Mouse (Mus musculus) cerebellum, postnatal 25 days (tissue): ENCODE data around the gene Idh2.
A peak's percentile ranks its signal among the peaks of the same experiment; 100 is the strongest.

Experiments used
- DNase-seq, 2 experiments: peaks; one replicate each; pipeline ENCODE4 v3.0.0; 2021; ENCODE audit warnings: mixed read lengths in 2 of 2

Gene Idh2

DNA sequence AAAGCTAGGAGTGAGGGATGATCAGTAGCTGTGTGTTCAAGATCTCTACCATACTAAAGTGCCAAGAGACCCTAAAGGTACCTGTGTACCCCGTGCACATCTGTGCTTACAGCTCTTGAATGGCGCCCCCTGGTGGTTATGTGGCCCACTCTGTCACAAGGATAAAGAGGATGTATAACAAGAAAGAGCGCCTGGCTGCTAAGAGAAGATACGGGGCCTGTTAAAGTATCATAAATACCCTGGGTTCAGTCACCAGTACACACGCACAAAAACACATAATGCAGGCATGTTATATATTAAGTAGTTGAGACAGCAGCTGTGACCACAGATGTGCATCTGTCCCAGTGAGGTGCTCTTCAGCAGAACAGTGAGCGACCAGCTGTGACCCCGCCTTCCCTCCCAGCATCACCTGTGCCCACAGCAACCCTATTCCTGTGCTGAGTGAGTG is 30.7 kb downstream of the Idh2 start:
- peak in 1 of 2 experiments; percentile 70 for DNase-seq

DNA sequence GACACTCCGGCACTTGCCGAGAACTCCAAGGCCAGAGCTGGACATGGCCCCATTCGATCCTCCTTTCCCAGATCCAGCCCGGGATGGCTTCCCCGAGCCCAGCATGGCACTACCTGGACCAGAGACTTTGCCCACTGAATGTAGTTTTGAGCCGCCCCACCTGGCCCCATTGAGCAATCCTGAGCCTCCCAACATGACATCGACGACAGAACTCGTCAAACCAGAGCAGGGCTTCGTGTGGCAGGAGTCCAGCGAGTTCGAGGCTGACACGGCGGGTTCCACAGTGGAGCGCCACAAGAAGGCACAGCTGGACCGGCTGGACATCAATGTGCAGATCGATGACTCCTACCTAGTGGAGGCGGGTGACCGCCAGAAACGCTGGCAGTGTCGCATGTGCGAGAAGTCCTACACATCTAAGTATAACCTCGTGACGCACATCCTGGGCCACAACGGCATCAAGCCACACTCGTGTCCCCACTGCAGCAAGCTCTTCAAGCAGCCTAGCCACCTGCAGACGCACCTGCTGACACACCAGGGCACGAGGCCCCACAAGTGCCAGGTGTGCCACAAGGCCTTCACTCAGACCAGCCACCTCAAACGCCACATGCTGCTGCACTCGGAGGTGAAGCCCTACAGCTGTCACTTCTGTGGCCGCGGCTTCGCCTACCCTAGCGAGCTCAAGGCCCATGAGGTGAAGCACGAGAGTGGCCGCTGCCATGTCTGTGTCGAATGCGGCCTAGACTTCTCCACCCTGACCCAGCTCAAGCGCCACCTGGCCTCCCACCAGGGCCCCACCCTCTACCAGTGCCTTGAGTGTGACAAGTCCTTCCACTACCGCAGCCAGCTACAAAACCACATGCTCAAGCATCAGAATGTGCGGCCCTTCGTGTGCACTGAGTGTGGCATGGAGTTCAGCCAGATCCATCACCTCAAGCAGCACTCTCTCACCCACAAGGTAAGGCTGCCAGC is 33.3 kb downstream of the Idh2 start:
- no peak for DNase-seq

GRCm38 (mm10) chr7:80078792-80079301 is 36.3 kb downstream of the Idh2 start:
- DNase-seq = peak; percentile 93 to 96

DNA sequence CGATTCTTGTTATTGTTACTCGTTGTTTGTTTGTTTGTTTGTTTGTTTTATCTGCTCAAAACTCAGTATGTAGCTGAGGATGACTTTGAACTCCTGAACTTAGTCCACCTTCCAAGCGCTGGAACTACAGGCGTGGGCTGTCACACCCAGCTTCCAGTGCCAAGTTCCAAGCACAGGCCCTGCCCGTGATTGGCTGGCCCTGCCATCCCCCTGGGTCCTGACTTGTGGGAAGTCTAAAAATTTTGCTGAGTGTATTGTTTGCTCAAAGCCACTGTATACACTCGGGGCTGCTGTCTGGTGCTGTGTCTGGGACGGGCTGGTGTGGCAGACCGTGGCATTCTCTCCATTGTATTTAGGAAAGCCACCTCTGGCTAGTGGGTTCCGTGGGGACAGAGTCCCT is 37.4 kb downstream of the Idh2 start:
- peak in 1 of 2 experiments; percentile 30 for DNase-seq

DNA sequence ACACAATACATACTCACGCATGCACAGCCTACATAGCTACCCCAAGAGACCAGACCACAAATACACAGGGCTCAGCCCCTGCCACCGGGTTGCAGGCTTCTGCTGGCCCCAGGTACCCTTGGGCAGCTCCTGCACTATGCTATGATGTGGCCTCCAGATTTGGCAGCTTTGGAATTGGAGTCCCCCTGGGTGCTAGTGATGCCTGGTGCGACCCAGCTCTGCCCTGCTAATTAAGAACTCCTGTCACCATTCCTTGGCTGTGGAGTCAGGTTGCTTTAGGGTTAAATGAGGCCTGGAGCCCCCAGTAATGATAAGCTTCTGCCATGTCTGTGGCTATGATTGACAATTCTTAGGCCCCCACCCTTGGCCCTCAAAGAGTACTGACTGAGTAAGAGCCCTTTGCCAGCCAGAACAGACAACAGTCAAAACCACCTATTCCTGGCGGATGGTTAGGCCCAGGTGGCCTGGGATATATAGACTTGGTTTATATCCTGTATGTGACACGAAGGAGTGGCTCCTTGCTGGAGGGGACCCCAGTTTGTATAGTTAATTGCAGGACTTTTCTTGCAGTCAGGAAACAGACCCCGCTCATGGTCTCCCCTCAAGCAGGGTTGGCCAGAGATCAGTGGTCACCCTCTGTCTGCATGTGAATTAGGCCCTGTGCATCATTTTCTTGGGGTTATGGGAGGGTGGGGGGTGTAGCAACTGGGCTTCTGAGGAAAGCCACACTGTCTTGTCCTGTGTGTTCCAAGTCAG is 38.1 kb downstream of the Idh2 start:
- DNase-seq = peak in 1 of 2 experiments; percentile 21

GRCm38 (mm10) chr7:80075946-80076583 is 39.1 kb downstream of the Idh2 start:
- peak in 1 of 2 experiments; percentile 27 for DNase-seq

DNA sequence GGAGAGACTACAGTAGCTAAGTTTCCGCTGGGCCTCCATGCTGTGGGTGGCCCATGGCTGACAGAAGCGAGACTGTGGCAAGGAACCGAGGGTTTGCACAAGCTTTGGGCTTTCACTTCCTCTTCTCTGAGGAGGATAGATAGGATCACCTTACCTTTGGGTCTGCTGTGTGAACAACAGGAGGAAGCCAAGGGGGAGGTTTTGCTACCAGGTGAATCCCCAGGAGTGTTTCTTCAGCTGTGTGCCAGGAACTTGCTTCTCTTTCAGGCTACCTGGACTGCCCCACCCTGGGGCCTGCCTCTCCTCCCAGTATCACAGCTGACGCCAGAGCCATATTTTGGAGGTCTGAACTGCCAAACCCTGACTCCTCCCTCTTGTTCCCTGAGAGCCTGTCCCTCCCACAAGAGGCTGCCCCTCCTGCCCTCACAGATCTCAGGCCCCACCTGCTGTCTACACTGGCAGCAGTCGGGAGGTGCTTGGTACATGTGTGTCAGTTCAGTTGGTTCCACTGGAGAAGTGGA is 40.2 kb downstream of the Idh2 start:
- DNase-seq = peak in 1 of 2 experiments; percentile 59

DNA sequence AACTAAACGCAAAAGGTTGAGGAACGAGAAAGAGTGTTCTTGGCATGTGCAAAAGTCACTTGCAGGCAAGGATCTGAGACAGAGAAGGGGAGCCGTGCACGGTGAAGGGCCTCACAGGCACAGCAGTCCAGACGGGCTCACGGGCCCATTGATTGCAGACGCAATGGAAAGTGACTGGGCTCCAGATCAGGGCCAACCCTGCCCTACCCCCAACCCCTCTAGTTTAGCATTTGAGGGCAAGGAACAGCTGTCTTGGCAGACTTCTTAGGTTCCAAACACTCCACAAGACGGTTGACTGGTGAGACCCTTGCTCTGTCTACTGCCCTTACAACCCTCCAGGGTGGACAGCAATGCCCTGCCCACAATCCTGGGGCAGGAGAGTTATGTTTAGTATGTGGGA is 41.7 kb downstream of the Idh2 start:
- DNase-seq = no peak

GRCm38 (mm10) chr7:80072297-80072696 is 42.9 kb downstream of the Idh2 start:
- DNase-seq = no peak

- no peak for DNase-seq
Observed at GRCm38 (mm10) chr7:80071209-80071608, 44.0 kb downstream of the Idh2 start.

DNA sequence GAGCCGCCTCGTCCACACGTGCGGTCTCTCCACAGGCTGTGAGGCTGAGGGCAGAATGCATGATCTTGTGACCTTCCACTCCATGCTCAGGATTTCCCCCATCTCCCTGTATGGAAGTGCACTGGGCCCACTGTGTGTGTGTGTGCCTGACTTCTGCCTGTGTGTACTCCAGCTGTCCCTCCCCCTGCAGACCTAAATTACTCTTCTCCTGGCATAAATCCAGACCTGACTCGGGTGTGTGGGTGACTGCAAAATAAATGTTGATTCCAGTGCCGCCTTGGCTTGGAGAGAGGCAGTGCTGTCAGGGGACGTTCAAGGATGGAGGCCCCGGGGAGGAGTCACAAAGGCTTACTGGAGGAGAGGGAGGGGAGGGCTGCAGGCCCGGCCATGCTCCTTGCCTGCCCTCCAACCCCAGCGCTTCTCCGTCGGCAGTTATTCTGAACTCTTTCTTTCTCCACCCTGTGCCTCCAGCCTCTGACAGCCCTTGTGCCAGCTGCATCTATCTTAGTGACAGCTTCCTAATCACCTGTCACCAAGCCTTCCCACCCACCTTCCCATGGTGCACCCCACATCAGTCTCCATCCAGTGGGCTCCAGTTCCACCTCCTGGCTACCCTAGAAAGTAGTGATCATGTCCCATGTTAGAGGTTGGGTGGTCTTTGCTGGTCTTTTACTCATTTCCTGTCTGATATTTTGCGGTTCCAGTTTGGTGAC is 45.4 kb downstream of the Idh2 start:
- DNase-seq = no peak

- no peak for DNase-seq
Observed at GRCm38 (mm10) chr7:80068341-80068740, 46.9 kb downstream of the Idh2 start.

DNA sequence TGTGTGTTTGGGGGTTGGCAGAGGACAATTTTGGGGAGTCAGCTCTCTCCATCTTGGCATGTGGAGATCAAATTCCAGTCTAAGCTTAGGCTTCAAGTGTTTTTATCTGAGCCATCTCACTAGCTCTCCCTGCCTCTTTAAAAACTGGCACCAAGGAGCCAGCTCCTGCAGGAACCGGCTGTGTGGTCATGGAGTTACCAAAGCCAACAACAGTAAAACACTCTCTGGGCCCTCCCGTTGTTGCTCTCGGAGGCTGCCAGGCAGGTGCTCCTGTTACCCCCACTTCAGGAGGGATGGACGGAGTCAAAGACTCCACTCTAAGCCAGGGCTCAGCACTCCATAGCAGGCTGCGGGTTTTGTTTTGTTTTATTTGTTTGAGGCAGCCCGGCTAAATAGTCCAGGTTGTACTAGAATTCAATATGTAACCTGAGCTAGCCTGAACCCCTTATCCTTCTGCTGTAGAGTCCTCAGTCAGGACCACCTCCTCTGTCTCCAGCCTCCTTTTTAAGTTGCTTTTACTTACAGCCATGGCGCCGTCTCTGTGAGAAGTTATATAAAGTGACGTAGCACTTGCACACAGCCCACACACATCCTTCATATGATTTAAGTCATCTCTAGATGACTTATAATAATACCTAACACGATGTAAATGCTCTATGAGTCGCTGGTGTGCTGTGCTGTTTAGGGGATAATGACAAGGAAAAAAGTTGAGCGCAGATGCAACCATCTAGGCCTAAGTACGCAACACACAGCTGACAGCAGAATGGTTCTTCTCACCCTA is 48.3 kb downstream of the Idh2 start:
- no peak for DNase-seq

GRCm38 (mm10) chr7:80065250-80065649 is 49.9 kb downstream of the Idh2 start:
- no peak for DNase-seq

GRCm38 (mm10) chr7:80063902-80064736 is 51.1 kb downstream of the Idh2 start:
- DNase-seq = no peak

DNA sequence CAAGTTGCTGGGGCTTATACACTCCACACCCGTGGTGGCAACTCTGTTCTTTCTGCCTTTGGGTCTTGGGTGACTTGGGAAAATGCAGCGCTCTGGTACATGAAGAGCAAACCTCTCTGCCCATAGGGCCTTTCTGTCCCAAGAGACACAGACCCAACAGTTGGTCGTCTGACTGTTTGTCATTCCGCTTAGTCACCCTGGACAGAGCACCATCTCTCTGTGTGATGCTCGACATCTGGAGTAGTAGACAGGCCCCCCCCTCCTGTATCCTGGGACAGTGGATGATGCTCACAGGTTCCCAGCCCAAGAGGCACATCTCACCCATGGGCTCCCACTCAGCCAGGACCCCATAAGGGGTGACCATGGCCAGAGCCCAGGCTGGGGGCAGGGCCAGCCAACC is 51.9 kb downstream of the Idh2 start:
- no peak for DNase-seq

DNA sequence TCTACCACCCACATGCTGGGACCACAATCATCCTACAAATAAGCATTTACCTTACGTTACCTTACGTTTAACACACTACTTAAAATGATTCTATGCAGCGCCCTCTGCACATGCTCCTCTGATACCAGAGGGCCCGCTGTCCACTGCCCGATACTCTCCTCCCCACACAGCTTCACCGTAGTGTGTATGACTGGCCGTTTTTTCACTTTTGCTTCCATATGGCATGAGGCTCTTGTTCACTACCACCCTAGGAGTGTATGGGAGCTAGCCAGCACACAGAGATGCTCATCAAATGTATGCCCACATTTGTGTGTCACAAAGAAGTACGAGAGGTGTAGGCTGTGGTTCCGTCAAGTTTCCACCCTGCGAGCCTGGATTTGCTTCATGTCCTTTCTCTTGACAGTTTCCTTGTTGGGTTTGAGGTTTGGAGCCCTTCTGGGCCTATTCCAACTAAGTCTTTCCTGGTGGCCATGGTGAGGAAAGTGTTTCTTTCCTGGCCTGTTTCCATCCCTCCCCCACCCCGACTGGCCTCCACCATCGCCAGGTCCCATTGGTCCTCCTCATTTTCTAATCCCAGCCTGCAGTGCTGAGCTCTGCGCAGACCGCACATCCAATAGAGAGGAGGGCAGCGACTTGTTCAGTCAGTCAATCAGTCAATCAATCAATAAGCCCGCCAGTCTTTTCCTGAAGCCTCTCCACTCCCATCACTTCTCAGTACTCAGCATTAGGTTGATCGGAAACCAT is 52.9 kb downstream of the Idh2 start:
- DNase-seq = peak; percentile 62 to 76

- DNase-seq = peak; percentile 40 to 45
Observed at GRCm38 (mm10) chr7:80060012-80060778, 55.0 kb downstream of the Idh2 start.
